Mouse (Mus musculus) heart, postnatal 0 days (tissue): ENCODE results near the gene Sprr2e.

Experiments
- CTCF ChIP-seq: IDR thresholded peaks from 2 replicates; pipeline ENCODE4 v1.5.1; 2016; ENCODE audit warnings: antibody characterized with exemption, control low read depth, low read depth
- EP300 ChIP-seq: IDR thresholded peaks from 2 replicates; pipeline ENCODE4 v1.6.1; 2016; ENCODE audit warnings: antibody characterized with exemption, low read depth

- TF ChIP-seq CTCF (no peak), EP300 (no peak)
Observed at GRCm38 (mm10) chr3:92364887-92365286, 12.9 kb downstream of the Sprr2e start, which contains the start of gene Sprr2f.
